Mouse (Mus musculus) hematopoietic stem cell, adult 5-6 weeks (primary cell): ENCODE measurements around the gene Clic1. TPM values are rescaled to one million over a fixed set of nuclear protein-coding genes. Genes with fewer than 3 reads are reported as not detected.

ENCODE experiments used
- ATAC-seq, 2 experiments: fragments of 125-278 bp in 1 of 2; replicated peaks in 1 of 2; 2 replicates each; pipeline ENCODE4 v1.8.0; 2016 to 2017; ENCODE audit warnings: inconsistent platforms in 2 of 2, mild to moderate bottlenecking in 2 of 2, moderate number of reproducible peaks in 2 of 2, low read depth in 1 of 2, moderate TSS enrichment in 1 of 2; ENCODE audit not compliant: low FRiP score in 2 of 2, poor library complexity in 2 of 2, severe bottlenecking in 2 of 2, insufficient read depth in 1 of 2, low TSS enrichment in 1 of 2
- total RNA-seq: library from RNA; stranded (forward); fragments of 172-1452, 232-1000 nt; gene quantifications from 2 replicates; pipeline ENCODE4 v1.2.3, GENCODE M21; 2017

Gene Clic1
- total RNA-seq, 1 experiment from 2014 or later, result 294 TPM

GRCm38 (mm10) chr17:35070556-35071229 lies 20.9 kb downstream of the Clic1 start:
- no peak for ATAC-seq

GRCm38 (mm10) chr17:35071454-35071853 lies 21.7 kb downstream of the Clic1 start:
- no peak for ATAC-seq

- peak; percentile 31 to 35; a peak in 2 of 4 replicates for ATAC-seq
These were observed 24.3 kb downstream of the Clic1 start for GRCm38 (mm10) chr17:35074097-35074496.

DNA sequence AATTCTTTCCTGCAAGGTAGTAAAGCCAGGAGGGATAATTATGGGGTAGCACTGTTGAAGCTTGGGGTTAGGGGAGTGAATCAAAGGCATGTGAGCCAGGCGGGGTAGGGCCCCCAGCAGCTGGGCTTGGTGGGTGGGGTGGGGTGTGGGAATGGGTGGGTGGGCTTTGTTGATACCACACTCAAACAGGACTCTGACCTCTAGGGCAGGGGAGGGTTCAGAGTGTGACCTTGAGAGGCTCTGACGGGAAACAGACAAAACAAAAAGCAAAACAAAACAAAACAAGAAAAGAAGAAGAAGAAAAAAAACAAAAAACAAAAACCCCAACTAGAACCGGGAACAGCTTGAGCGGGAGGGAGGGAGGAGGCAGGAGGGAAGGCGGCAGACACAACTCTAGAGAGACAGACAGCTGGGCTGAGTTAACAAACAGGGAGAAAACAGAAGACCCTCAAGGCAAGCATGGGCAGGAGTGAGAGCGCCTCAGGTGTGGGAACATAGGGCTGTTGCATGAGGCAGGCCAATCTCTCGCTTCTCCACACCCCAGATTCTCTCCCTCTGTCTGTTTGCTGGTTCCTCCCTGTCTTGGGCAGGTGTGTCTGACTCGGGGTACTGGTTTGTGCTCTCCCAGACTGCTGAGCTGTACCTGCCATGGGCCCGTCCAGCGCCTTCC lies 26.9 kb downstream of the Clic1 start, which contains the start of gene Ly6g6e:
TSS of gene Ly6g6e (plus strand) at position 396 of the 670 bp plus-strand sequence.
- ATAC-seq, result no peak

- ATAC-seq, result no peak
These were observed 27.5 kb downstream of the Clic1 start for GRCm38 (mm10) chr17:35077285-35077684.

DNA sequence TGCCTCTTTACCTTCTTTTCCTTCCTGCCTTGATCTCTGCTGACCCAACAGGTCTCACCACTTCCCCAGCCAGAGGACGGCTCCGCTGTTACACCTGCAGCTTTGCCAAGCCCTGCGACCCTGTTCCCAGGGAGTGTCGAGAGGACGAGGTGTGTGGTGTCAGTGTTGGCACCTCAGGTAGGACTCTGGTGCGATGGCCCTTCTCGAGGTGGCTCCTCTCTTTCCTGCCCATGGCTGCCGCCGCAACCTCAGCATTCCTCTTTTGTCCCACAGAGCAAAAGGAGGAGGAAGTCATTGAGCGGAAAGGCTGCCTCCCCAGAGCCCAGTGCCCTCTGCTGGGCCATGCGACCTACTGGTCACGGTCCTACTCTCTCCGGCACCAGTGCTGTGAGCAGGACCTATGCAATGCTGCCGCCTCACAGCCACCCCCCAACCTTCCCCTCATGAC lies 28.0 kb downstream of the Clic1 start, which contains the start of gene Ly6g6d:
TSS of gene Ly6g6d (minus strand) at position 280 of the 448 bp plus-strand sequence.
- ATAC-seq, result peak; percentile 42 to 59; a peak in 2 of 4 replicates

DNA sequence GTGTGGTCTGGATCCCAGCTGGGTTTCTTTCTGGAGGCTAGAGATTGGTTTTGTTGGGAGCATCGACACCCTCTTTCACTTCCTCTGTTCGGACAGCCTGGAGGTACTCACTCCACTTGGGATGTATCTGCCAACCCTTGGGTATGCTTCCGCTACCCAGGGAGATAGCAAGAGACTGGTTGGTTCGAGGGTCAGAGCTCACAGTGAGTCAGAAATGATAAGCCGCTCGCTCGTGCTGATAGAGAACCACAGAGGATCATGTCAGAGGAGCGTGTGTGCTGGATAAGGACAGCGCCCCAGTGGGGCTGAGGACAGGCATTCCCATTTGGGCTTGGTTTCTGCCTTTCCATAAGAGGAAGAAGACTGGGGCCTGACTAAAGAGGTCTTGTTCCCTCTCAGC lies 30.0 kb downstream of the Clic1 start:
- no peak; a peak in 1 of 4 replicates for ATAC-seq

GRCm38 (mm10) chr17:35080248-35080647 lies 30.5 kb downstream of the Clic1 start:
- no peak for ATAC-seq

DNA sequence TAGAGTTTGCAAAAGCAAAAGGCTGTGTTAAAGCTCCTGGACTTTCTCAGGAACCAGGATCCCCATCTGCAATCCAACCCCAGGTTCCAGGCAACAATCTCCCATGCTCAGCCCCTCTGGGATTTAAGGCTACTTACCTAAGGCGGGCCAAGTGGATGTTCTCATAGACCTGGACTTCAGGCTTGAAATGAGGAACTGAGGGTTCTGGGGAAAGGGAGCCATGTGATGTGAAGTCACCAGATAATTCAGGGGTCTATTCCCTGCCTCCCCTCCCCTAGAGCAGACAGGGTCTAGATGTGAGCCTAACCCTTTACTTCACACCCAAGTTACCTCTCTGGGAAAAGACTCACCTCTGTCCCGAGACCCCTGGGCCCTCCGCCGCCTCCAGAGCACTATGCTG lies 30.9 kb downstream of the Clic1 start:
- ATAC-seq, result no peak

DNA sequence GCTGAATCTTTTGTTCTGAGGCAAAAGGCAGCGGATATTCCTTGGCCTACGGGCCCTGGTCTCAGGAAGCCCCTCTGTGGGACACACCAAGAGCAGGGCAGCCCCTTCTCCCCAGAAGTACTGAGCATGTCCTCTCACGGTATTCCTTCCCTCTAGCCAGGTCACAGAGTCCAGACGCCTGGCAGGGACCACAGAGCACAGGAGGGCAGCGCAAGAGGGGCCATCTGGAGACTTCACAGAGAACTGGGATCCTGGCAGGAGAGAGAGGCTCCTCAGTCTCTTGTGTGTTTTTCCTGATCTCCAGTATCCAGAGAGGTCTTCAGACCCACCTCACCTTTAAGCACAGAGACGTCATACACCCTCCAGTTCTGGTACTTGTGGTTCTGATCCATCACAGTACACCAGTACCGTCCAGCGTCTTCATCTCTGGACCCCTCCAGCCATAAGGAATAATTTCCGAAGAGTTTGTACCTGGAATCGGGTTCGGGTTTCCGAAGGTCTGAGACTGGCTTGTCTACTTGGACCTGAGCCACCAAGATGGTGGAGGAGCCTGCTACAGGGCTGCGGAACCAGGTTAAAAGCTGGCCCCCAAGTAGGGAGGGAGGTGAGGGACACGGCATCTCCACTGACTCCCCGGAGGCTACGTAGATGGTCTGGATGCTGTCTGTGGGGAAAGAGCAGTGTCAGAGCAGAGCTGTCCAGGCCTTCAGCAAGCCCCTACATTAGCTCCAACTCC lies 33.2 kb downstream of the Clic1 start:
- ATAC-seq, result no peak

GRCm38 (mm10) chr17:35083929-35084497 lies 34.2 kb downstream of the Clic1 start:
- ATAC-seq, result no peak

GRCm38 (mm10) chr17:35085208-35085865 lies 35.6 kb downstream of the Clic1 start, which contains the start of gene Ly6g6f:
Ly6g6f (minus strand) TSS chr17:35085610.
- ATAC-seq, result no peak

DNA sequence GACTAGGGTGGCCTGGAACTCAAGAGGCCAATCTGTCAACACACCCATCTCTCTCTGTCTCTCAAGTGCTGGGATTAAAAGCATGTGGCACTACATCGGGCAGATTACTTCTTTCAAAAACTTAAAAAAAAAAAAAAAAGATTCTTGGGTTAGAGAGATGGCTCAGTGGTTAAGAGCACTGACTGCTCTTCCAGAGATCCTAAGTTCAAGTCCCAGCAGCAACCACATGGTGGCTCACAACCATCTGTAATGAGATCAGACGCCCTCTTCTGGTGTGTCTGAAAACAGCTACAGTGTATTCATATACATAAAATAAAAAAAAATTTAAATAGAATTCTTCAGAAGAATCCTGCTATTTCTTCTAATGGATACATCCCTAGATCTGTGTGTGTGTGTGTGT lies 38.4 kb downstream of the Clic1 start:
- ATAC-seq, result no peak

DNA sequence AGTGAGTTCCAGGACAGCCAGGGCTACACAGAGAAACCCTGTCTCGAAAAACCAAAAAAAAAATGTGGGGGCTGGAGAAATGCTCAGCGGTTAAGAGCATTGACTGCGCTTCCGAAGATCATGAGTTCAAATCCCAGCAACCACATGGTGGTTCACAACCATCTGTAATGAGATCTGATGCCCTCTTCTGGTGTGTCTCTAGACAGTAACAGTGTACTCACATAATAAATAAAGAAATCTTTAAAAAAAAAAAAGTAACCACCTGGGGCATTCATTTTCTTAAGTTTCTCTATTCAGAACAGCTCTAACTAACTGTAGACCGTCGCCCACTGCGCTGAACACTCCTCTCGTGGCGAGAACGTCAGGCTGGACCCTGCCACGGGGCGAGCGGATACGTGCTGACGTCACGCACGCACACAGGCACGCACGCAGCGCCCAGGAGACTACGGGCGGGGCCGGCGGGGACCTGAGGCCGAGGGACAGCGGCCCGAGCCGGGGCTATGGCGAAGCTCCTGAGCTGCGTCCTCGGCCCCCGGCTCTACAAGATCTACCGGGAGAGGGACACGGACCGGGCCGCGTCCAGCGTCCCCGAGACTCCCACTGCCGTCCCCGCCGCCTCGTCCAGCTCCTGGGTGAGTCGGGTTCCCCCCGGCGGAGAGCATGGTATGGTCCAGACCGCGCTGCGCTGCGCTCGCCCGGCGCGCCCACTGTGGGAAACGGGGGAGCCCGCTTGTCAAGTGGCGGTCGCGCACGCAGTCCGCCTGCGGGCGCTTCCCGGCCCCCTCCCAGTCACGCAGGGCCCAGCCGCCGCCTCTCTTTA lies 39.3 kb downstream of the Clic1 start, which contains the start of gene Abhd16a:
TSS of gene Abhd16a (plus strand) at position 439 of the 820 bp plus-strand sequence.
- peak; percentile 96 to 98 for ATAC-seq

DNA sequence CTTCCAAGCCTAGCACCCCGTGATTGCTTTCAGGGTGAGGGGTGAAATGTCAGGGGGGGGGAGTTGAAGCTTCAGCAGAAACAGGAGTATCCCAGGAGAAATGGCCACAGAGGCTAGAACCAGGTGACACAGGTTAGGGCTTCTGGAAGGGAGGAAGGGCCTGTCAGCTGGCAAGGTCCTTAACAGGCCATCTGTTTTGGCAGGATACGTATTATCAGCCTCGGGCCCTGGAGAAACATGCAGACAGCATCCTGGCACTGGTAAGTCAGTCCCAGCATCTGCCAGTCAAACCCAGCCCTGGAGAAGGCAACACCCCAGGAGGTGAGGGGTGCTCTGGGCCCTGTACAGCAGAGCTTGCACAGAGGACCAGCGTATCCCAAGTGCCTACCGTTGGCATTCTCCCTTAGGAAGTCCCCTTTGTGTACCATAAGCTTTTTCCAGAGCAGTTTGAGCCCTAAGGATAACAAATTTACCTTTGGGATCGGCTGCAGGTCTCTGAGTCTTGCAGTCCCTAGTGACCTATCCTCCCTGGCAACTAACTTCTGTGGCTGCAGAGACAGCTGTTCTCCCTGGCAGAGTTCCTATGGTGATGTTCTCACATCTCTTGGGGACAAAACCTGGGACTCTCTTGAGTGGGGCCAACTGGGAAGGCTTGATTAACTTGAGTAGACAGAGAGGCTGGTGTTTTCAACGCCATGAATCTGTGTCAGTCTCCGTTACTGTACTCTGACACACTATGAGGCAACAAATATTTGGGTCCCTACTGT lies 40.6 kb downstream of the Clic1 start:
- 0 out of 4 replicates have a peak, but pooled peaks of 1 of the 2 experiments have one; percentile 9 for ATAC-seq
